Mouse (Mus musculus) limb, embryonic 14.5 days (tissue): ENCODE measurements around the gene Tmem185b. TPM values are rescaled to one million over a fixed set of nuclear protein-coding genes. Genes with fewer than 3 reads are reported as not detected.

Source experiments
- ATAC-seq: fragments of 200-750 bp; cut with Nextera tagmentation; 2 replicates; pipeline ENCODE4 v1.8.0; 2017; ENCODE audit warnings: low read depth, moderate number of reproducible peaks, moderate TSS enrichment; ENCODE audit not compliant: low FRiP score
- DNase-seq: peaks from one replicate; pipeline ENCODE4 v3.0.0-alpha.2; 2015; ENCODE audit warnings: low spot score
- H3K27ac ChIP-seq: fragments of 300-500 bp; sonication (generic); replicated peaks from 2 replicates; pipeline ENCODE4 v1.5.1; 2014; ENCODE audit warnings: low read depth, mild to moderate bottlenecking, low read length, moderate library complexity, mixed read lengths
- H3K27me3 ChIP-seq: fragments of 300-500 bp; sonication (generic); 2 replicates; pipeline ENCODE4 v1.6.1; 2014; ENCODE audit warnings: low read length, mixed read lengths; ENCODE audit not compliant: control insufficient read depth, insufficient read depth
- H3K36me3 ChIP-seq: fragments of 300-500 bp; sonication (generic); 2 replicates; pipeline ENCODE4 v1.6.1; 2014; ENCODE audit warnings: mild to moderate bottlenecking, low read length, moderate library complexity, mixed read lengths; ENCODE audit not compliant: control insufficient read depth, insufficient read depth
- H3K4me1 ChIP-seq: fragments of 300-500 bp; sonication (generic); 2 replicates; pipeline ENCODE4 v1.6.1; 2014; ENCODE audit warnings: antibody characterized with exemption, low read length, mixed read lengths; ENCODE audit not compliant: control insufficient read depth, insufficient read depth
- H3K4me2 ChIP-seq: fragments of 300-500 bp; sonication (generic); replicated peaks from 2 replicates; pipeline ENCODE4 v1.6.1; 2014; ENCODE audit warnings: low read depth, mild to moderate bottlenecking, low read length, moderate library complexity; ENCODE audit not compliant: severe bottlenecking
- H3K4me3 ChIP-seq: fragments of 300-500 bp; sonication (generic); replicated peaks from 2 replicates; pipeline ENCODE4 v1.5.1; 2014; ENCODE audit warnings: low read length
- H3K9ac ChIP-seq: fragments of 300-500 bp; sonication (generic); 2 replicates; pipeline ENCODE4 v1.6.1; 2014; ENCODE audit warnings: mild to moderate bottlenecking, low read depth, low read length, moderate library complexity; ENCODE audit not compliant: severe bottlenecking
- H3K9me3 ChIP-seq: fragments of 300-500 bp; sonication (generic); 2 replicates; pipeline ENCODE4 v1.6.1; 2016; ENCODE audit warnings: low read length; ENCODE audit not compliant: control insufficient read depth
- POLR2A ChIP-seq: fragments of 200-500 bp; IDR thresholded peaks from 2 replicates; pipeline ENCODE4 v1.8.0; 2012; ENCODE audit warnings: inconsistent platforms, mild to moderate bottlenecking, moderate library complexity, borderline replicate concordance; ENCODE audit not compliant: insufficient read depth, insufficient read length; ENCODE audit errors: extremely low read depth
- WGBS: fragments of 180-500 bp; shearing (Covaris S2); extraction: QIAGEN DNeasy Blood & Tissue Kit; methylation state at CpG from one replicate; pipeline ENCODE4 v1.1.7; 2014; 5-methylcytosine and 5-hydroxymethylcytosine counted together
- polyA plus RNA-seq, 2 experiments: library from polyadenylated mRNA; depleted of rRNA in 1 of 2; stranded (reverse) in 1 of 2; unstranded in 1 of 2; fragments of >200 nt; fragmentation: Nextera tagmentation in 1 of 2; extraction: Ambion mirVana in 1 of 2; gene quantifications; 2 replicates each; pipeline versions ENCODE4 v1.2.1 to v1.2.3; 2012 to 2014

The Tmem185b gene
- polyA plus RNA-seq, 2 experiments = 23.0 to 24.3 TPM

GRCm38 (mm10) chr1:119544611-119545155, 18.7 kb downstream of the Tmem185b start:
- Histone ChIP-seq H3K4me1 (no peaks in the 10 kb centered on the region), H3K4me2 (no peak overlapping the region), H3K9ac (no peak overlapping the region), H3K36me3 (no peaks in the 10 kb centered on the region), H3K9me3 (no peaks in the 10 kb centered on the region), H3K27me3 (no peaks in the 10 kb centered on the region), H3K4me3 (no peak overlapping the region), H3K27ac (no peak overlapping the region)
- TF ChIP-seq POLR2A = no peak
- DNase-seq (no peak), ATAC-seq (no peak)
- WGBS = 62% methylated on average over 5 of the region's 5 CpGs

- Histone ChIP-seq H3K9ac (no peak overlapping the region), H3K9me3 (no peaks in the 10 kb centered on the region), H3K4me2 (no peak overlapping the region), H3K27me3 (no peaks in the 10 kb centered on the region), H3K4me1 (no peaks in the 10 kb centered on the region), H3K27ac (no peak overlapping the region), H3K36me3 (no peaks in the 10 kb centered on the region), H3K4me3 (no peak overlapping the region)
- ATAC-seq (no peak), DNase-seq (no peak)
- 65% methylated on average over 2 of the region's 2 CpGs for WGBS
- no peak for TF ChIP-seq POLR2A
These were observed 19.2 kb downstream of the Tmem185b start for GRCm38 (mm10) chr1:119545164-119545563.

DNA sequence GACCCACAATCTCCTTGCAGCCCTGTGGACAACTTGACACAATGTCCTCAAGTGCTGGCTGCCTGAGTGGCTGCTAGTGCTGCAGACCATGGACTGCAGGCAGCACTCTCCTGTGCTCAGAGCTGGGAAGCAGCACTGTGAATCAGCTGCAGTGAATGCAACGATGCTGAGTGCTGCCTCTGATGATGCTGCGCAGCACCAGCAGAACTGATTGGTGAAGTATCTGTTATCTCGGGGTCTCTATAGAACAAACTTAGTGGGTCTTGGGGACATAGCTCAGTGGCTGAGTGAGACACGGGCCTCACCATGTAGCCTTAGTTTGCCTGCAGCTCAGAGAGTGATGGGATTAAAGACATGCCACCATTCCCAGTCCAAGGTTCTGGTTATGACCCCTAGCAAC, 19.7 kb downstream of the Tmem185b start:
- no peak overlapping the region for H3K9ac ChIP-seq
- no peak for ATAC-seq
- WGBS = 90% methylated on average over 4 of the region's 4 CpGs
- H3K27me3 ChIP-seq = no peaks in the 10 kb centered on the region
- H3K4me3 ChIP-seq = no peak overlapping the region
- H3K4me2 ChIP-seq = no peak overlapping the region
- H3K4me1 ChIP-seq = no peaks in the 10 kb centered on the region
- H3K36me3 ChIP-seq = no peaks in the 10 kb centered on the region
- no peaks in the 10 kb centered on the region for H3K9me3 ChIP-seq
- H3K27ac ChIP-seq = no peak overlapping the region
- DNase-seq = no peak
- no peak for TF ChIP-seq POLR2A

- Histone ChIP-seq H3K36me3 (no peaks in the 10 kb centered on the region), H3K4me1 (no peaks in the 10 kb centered on the region), H3K27ac (no peak overlapping the region), H3K9ac (no peak overlapping the region), H3K4me3 (no peak overlapping the region), H3K4me2 (no peak overlapping the region), H3K27me3 (no peaks in the 10 kb centered on the region), H3K9me3 (no peaks in the 10 kb centered on the region)
- no peak for TF ChIP-seq POLR2A
- DNase-seq (no peak), ATAC-seq (no peak)
- WGBS = 94% methylated on average over 3 of the region's 3 CpGs
These were observed 20.5 kb downstream of the Tmem185b start for GRCm38 (mm10) chr1:119546490-119546889.

DNA sequence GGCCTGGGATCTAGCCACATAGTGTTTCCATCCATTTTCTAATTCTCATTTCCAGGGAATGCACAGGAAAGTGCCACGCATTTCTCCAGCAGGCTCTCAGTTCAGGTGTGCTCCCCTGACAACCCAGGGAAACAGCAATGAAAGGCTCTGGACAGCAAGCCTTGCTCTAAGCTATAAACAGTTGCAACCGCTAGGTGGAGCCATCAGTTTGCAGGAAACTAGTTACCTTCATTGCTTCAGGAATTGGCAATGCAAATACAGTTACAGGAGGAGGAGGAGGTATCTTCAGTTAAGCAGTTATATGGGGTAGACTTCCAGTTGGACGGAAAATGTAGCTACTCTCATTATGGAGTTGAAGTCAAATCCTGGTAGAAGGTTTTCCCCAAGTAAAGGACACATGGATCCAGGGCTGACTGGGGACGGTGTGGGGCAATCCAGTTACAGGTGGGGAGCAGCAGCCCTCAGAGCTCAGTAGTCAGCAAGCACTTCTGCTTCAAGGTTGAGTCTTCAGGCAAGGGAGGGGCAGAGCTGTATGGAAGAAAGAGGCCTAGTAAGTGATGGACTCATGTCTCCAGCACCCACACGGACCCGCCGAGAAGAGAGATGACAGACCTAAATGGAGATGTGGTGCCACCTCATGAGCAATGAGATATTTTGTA, 22.8 kb downstream of the Tmem185b start:
- H3K4me3 ChIP-seq = no peak overlapping the region
- ATAC-seq (peak; percentile 65), DNase-seq (peak; percentile 81)
- H3K4me1 ChIP-seq = no peaks in the 10 kb centered on the region
- no peaks in the 10 kb centered on the region for H3K36me3 ChIP-seq
- H3K9ac ChIP-seq = no peak overlapping the region
- no peak overlapping the region for H3K27ac ChIP-seq
- H3K9me3 ChIP-seq = no peaks in the 10 kb centered on the region
- no peak for TF ChIP-seq POLR2A
- WGBS = 67% methylated on average over 7 of the region's 7 CpGs
- H3K4me2 ChIP-seq = no peak overlapping the region
- H3K27me3 ChIP-seq = no peaks in the 10 kb centered on the region
